Mouse (Mus musculus) B cell, adult (primary cell): Measurements from ENCODE around the gene Dnmt1. TPM values are rescaled to one million over a fixed set of nuclear protein-coding genes. Genes with fewer than 3 reads are reported as not detected.

Experiments
- total RNA-seq: library from RNA; stranded (reverse); gene quantifications from 4 replicates; pipeline ENCODE4 v1.2.4, GENCODE M21; 2023; ENCODE audit not compliant: inconsistent age

The Dnmt1 gene
- total RNA-seq, result 68.8 to 75.8 TPM (median 74.5 TPM) in 4 replicates

GRCm38 (mm10) chr9:20959430-20959938, at the start of gene Dnmt1:
TSS of gene Dnmt1 (minus strand) at chr9:20959888.

GRCm38 (mm10) chr9:21002627-21003551, 43.2 kb upstream of the Dnmt1 start, which contains the start of gene Mrpl4:
TSS of gene Mrpl4 (plus strand) at chr9:21002738.

GRCm38 (mm10) chr9:20976216-20976960, 16.7 kb upstream of the Dnmt1 start, which contains the start of gene S1pr2:
TSS of gene S1pr2 (minus strand) at chr9:20976781.

GRCm38 (mm10) chr9:20898511-20899073, 61.1 kb downstream of the Dnmt1 start, which contains the start of gene Eif3g:
TSS of gene Eif3g (minus strand) at chr9:20898623.

GRCm38 (mm10) chr9:20887704-20888385, 71.8 kb downstream of the Dnmt1 start, which contains the start of gene Ppan:
TSS of gene Ppan (plus strand) at chr9:20888175.

GRCm38 (mm10) chr9:20879097-20879792, 80.4 kb downstream of the Dnmt1 start, which contains the start of gene Angptl6:
TSS of gene Angptl6 (minus strand) at chr9:20879727.

GRCm38 (mm10) chr9:20868448-20869001, 91.2 kb downstream of the Dnmt1 start, which contains the start of gene A230050P20Rik:
TSS of gene A230050P20Rik (plus strand) at chr9:20868642.

Other genes starting within 250 kb of the Dnmt1 start
- not detected in 4 replicates for gene Olfm2, start 213.5 kb downstream of the Dnmt1 start, total RNA-seq
- gene Col5a3, start 144.8 kb downstream of the Dnmt1 start, total RNA-seq, result 0.72 to 3.0 TPM (median 1.7 TPM) in 4 replicates
- gene Rdh8, start 141.4 kb downstream of the Dnmt1 start, total RNA-seq, result not detected in 4 replicates
- gene A230050P20Rik, start 91.2 kb downstream of the Dnmt1 start, total RNA-seq, result 47.6 to 54.9 TPM (median 52.4 TPM) in 4 replicates
- gene Angptl6, start 80.2 kb downstream of the Dnmt1 start, total RNA-seq, result 0.83 to 1.2 TPM (median 1.1 TPM) in 4 replicates
- 124 to 148 TPM (median 127 TPM) in 4 replicates for gene Ppan, start 71.7 kb downstream of the Dnmt1 start, total RNA-seq
- 166 to 189 TPM (median 176 TPM) in 4 replicates for gene Eif3g, start 61.3 kb downstream of the Dnmt1 start, total RNA-seq
- gene S1pr2, start 16.9 kb upstream of the Dnmt1 start, total RNA-seq, result 2.4 to 4.0 TPM (median 3.1 TPM) in 4 replicates
- gene Mrpl4, start 42.9 kb upstream of the Dnmt1 start, total RNA-seq, result 51.2 to 61.9 TPM (median 59.0 TPM) in 4 replicates
- 48.1 to 52.0 TPM (median 49.9 TPM) in 4 replicates for gene Icam1, start 56.1 kb upstream of the Dnmt1 start, total RNA-seq
- 0.55 TPM in 1 of 4 replicates, not detected in the others for gene Icam4, start 69.5 kb upstream of the Dnmt1 start, total RNA-seq
- not detected in 4 replicates for gene Icam5, start 72.2 kb upstream of the Dnmt1 start, total RNA-seq
- not detected in 4 replicates for gene Zglp1, start 107.2 kb upstream of the Dnmt1 start, total RNA-seq
- 1.2 to 1.4 TPM (median 1.2 TPM) in 4 replicates for gene Gm49373, start 113.2 kb upstream of the Dnmt1 start, total RNA-seq
- gene Fdx1l, start 113.7 kb upstream of the Dnmt1 start, total RNA-seq, result 27.5 to 34.2 TPM (median 29.9 TPM) in 4 replicates
- 5.0 to 9.1 TPM (median 8.3 TPM) in 4 replicates for gene Gm38431, start 132.1 kb upstream of the Dnmt1 start, total RNA-seq
- 98.7 to 119 TPM (median 109 TPM) in 4 replicates for gene Raver1, start 132.1 kb upstream of the Dnmt1 start, total RNA-seq
- gene Tyk2, start 171.4 kb upstream of the Dnmt1 start, total RNA-seq, result 56.6 to 61.0 TPM (median 58.4 TPM) in 4 replicates
- gene Cdc37, start 190.1 kb upstream of the Dnmt1 start, total RNA-seq, result 113 to 130 TPM (median 121 TPM) in 4 replicates
- 9.4 to 14.6 TPM (median 11.2 TPM) in 4 replicates for gene Pde4a, start 205.8 kb upstream of the Dnmt1 start, total RNA-seq